Mouse (Mus musculus): ENCODE data around the gene Fastk. TPM values are rescaled to one million over a fixed set of nuclear protein-coding genes. Genes with fewer than 3 reads are reported as not detected.

Gene Fastk
- polyA plus RNA-seq, 1 experiment from 2014 or later: 117 TPM

DNA sequence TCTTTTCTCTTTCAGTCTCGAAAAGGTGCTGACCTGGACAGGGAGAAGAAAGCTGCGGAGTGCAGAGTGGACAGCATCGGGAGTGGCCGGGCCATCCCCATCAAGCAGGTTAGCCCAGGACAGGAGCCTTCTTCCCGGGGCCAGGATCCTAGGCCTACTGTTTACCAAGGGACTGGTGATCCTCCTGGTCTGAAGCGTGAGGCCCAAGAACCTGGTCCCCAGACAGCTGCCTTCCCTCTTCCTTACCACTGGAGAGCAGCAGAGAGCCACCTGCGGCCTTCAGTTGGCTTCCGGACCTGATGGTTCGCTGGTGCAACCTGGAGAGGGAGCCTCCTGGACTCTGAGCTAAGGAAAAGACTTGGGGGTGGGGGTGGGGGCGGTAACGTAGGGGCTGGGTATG, 38.2 kb upstream of the Fastk start:
- ATAC-seq (replicated peaks; ENCODE audit: low FRiP score, low read depth) (peak; percentile 30), DNase-seq (ENCODE audit: low spot score) (peak; percentile 84)
- no peak overlapping the region for H3K4me2 ChIP-seq (ENCODE audit: low read length)
- no peaks in the 10 kb centered on the region for H3K27me3 ChIP-seq (ENCODE audit: insufficient read depth, low read length)
- no peak overlapping the region for H3K9ac ChIP-seq (ENCODE audit: low read depth, low read length)
- H3K27ac ChIP-seq: peak overlapping the region; percentile 67
- H3K4me1 ChIP-seq (replicated peaks; ENCODE audit: insufficient read depth, low read length): peaks cover 8% of the 10 kb centered on the region; the same call in 1 of the 2 replicates
- H3K9me3 ChIP-seq (replicated peaks; ENCODE audit: low read length): no peaks in the 10 kb centered on the region
- 32% methylated on average over 11 of the region's 11 CpGs for WGBS
- TF ChIP-seq CTCF (IDR thresholded peaks at IDR 0.05; ENCODE audit: low read depth): peak; percentile 90
- H3K4me3 ChIP-seq (replicated peaks; ENCODE audit: low read depth, low read length): no peak overlapping the region
- peaks cover 46% of the 10 kb centered on the region for H3K36me3 ChIP-seq (ENCODE audit: insufficient read depth, low read length)

DNA sequence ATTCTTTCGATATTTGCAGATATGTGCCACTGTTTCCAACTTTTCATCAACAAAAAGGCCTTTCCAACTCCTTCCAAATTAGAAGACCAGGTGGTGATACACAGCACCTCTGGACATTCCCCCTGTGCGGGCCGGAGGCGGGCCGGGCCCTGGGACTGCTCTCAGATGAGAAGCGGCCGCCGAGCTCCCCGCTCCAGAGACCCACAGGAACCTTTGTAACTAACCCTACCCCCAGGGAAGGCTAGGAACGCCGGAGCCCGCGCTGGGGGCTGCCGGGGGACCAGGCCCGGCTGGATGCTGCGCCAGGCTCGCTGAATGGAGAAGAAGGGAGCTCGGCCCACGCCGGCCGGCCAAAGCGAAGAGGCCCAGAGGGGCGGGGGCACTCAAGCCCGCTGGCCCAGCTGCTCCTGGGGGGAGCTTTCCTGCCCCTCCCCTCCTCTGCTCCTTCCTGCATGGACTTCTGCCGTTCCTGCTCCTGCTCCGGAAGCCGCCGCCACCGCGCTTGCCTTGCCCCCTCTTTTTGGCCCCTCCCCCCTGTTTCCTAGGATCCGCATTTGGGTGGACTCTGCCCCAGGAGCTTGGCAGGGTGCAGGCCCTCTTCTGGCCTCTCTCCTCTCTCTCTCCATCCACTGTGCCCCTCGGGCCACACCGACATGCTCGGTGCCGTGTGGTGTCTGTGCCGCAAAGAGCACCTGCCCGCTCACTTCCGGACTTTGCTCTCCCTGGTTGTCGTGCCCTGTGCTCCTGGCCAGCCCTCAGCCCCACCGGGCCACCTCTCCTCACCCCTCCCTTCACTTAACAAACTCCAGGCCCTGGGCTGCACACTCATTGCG, 37.4 kb upstream of the Fastk start:
- 50% methylated on average over 41 of the region's 41 CpGs for WGBS
- Histone ChIP-seq H3K9me3 (replicated peaks; ENCODE audit: low read length) (no peaks in the 10 kb centered on the region), H3K36me3 (ENCODE audit: insufficient read depth, low read length) (peaks cover 42% of the 10 kb centered on the region), H3K9ac (ENCODE audit: low read depth, low read length) (no peak overlapping the region), H3K27me3 (ENCODE audit: insufficient read depth, low read length) (no peaks in the 10 kb centered on the region), H3K4me2 (ENCODE audit: low read length) (peak overlapping the region; percentile 36), H3K4me3 (replicated peaks; ENCODE audit: low read depth, low read length) (no peak overlapping the region), H3K4me1 (replicated peaks; ENCODE audit: insufficient read depth, low read length) (peaks cover 8% of the 10 kb centered on the region; the same call in 1 of the 2 replicates), H3K27ac (peak overlapping the region; percentile 70)
- ATAC-seq (replicated peaks; ENCODE audit: low FRiP score, low read depth) (peak; percentile 86), DNase-seq (ENCODE audit: low spot score) (peak; percentile 52)
- TF ChIP-seq CTCF (IDR thresholded peaks at IDR 0.05; ENCODE audit: low read depth): no peak

DNA sequence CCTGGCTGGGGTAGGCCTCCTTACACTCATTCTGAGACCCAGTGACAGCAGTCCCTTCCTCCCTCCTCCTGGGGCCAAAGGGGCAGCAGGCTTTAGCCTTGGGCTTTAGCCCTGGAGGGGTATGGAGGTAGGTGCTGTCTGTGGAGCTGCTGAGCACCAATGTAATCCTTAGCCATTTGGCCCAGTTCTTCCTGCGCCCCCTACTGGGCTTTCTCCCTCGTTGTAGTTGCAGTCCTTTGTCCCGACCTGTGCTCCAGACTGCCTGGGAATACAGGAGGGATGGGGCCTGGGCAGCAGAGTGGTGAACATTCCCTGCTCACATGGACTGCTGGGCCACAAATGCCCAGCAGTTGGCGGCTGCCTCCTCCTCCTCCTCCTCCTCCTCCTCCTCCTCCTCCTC, 36.6 kb upstream of the Fastk start:
- Histone ChIP-seq H3K27ac (no peak overlapping the region), H3K4me1 (replicated peaks; ENCODE audit: insufficient read depth, low read length) (peaks cover 8% of the 10 kb centered on the region; the same call in 1 of the 2 replicates), H3K9ac (ENCODE audit: low read depth, low read length) (no peak overlapping the region), H3K27me3 (ENCODE audit: insufficient read depth, low read length) (no peaks in the 10 kb centered on the region), H3K9me3 (replicated peaks; ENCODE audit: low read length) (no peaks in the 10 kb centered on the region), H3K4me2 (ENCODE audit: low read length) (no peak overlapping the region), H3K36me3 (ENCODE audit: insufficient read depth, low read length) (peaks cover 47% of the 10 kb centered on the region), H3K4me3 (replicated peaks; ENCODE audit: low read depth, low read length) (no peak overlapping the region)
- ATAC-seq (replicated peaks; ENCODE audit: low FRiP score, low read depth) (peak; percentile 38), DNase-seq (ENCODE audit: low spot score) (peak; percentile 84)
- peak; percentile 76 for TF ChIP-seq CTCF (IDR thresholded peaks at IDR 0.05; ENCODE audit: low read depth)
- 5% methylated on average over 4 of the region's 4 CpGs for WGBS

DNA sequence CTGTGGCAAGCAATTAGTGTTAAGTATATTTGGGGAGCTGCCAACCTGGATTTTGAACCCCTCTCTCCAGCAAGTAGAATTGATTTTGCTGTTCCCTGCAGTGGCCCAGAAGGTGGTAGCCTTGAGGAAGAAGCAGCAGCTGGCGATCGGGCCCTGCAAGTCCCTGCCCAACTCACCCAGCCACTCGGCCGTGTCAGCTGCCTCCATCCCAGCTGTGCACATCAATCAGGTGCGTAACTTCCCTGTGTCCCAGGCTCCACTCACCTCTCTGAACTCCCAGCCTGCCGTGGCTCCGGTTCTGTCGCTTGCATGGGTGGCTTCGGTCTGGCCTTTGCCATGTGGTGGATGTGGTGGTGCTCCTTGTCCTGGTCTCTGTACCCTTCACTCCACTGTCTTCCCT, 32.8 kb upstream of the Fastk start:
- H3K4me2 ChIP-seq (ENCODE audit: low read length): no peak overlapping the region
- no peak for DNase-seq (ENCODE audit: low spot score)
- 0 out of 2 replicates have a peak, but pooled peaks cover 5% of the 10 kb centered on the region for H3K27me3 ChIP-seq (ENCODE audit: insufficient read depth, low read length)
- H3K9ac ChIP-seq (ENCODE audit: low read depth, low read length): no peak overlapping the region
- no peak for ATAC-seq (replicated peaks; ENCODE audit: low FRiP score, low read depth)
- TF ChIP-seq CTCF (IDR thresholded peaks at IDR 0.05; ENCODE audit: low read depth): no peak
- WGBS: 69% methylated on average over 9 of the region's 9 CpGs
- no peak overlapping the region for H3K4me3 ChIP-seq (replicated peaks; ENCODE audit: low read depth, low read length)
- no peak overlapping the region for H3K27ac ChIP-seq
- peaks cover 22% of the 10 kb centered on the region; the same call in 1 of the 2 replicates for H3K4me1 ChIP-seq (replicated peaks; ENCODE audit: insufficient read depth, low read length)
- peaks cover 41% of the 10 kb centered on the region for H3K36me3 ChIP-seq (ENCODE audit: insufficient read depth, low read length)
- no peaks in the 10 kb centered on the region for H3K9me3 ChIP-seq (replicated peaks; ENCODE audit: low read length)

DNA sequence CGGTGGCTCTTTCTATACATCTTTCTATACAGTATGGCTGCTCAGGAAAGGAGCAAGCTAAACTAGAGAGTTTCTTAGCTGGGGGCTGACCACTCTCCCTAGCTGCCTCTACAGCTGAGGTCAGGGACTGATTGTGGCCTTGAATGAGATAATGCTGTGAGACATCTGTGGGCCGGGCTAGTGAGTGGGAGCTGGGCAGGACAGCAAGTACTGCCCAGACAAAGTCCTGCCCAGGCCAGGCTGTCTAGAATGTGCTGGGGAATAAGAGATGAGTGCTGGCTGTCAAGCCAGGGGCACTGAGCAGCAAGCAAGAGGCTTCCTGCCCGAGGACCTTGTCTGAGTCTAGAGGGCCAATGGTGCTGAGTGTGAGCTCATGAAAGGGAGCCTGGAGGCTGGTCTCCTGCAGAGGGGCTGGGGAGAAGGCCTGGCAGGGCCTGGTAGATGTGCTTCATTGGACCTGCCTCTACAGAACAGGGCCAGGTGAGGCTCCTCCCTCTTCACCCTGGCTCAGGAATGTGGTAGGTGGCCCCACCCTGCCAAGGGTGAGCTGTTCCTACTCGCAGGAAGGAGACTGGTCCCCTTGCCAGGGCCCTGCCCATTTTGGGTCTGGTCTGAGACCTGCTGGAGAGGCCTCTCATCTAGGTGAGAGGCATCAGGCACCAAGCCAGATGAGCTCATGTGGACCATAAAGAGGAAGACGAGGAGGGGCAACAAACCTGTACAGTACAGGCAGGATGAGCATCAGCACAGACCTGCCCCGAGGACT, 30.6 kb upstream of the Fastk start:
- Histone ChIP-seq H3K4me1 (replicated peaks; ENCODE audit: insufficient read depth, low read length) (peaks cover 22% of the 10 kb centered on the region; the same call in 1 of the 2 replicates), H3K9ac (ENCODE audit: low read depth, low read length) (no peak overlapping the region), H3K36me3 (ENCODE audit: insufficient read depth, low read length) (peaks cover 33% of the 10 kb centered on the region), H3K9me3 (replicated peaks; ENCODE audit: low read length) (no peaks in the 10 kb centered on the region), H3K27ac (no peak overlapping the region), H3K27me3 (ENCODE audit: insufficient read depth, low read length) (0 out of 2 replicates have a peak, but pooled peaks cover 5% of the 10 kb centered on the region), H3K4me2 (ENCODE audit: low read length) (peak overlapping the region; percentile 90; the same call in 1 of the 2 replicates), H3K4me3 (replicated peaks; ENCODE audit: low read depth, low read length) (no peak overlapping the region)
- DNase-seq (ENCODE audit: low spot score) (no peak), ATAC-seq (replicated peaks; ENCODE audit: low FRiP score, low read depth) (peak; percentile 44)
- WGBS: 77% methylated on average over 6 of the region's 6 CpGs
- TF ChIP-seq CTCF (IDR thresholded peaks at IDR 0.05; ENCODE audit: low read depth): no peak

DNA sequence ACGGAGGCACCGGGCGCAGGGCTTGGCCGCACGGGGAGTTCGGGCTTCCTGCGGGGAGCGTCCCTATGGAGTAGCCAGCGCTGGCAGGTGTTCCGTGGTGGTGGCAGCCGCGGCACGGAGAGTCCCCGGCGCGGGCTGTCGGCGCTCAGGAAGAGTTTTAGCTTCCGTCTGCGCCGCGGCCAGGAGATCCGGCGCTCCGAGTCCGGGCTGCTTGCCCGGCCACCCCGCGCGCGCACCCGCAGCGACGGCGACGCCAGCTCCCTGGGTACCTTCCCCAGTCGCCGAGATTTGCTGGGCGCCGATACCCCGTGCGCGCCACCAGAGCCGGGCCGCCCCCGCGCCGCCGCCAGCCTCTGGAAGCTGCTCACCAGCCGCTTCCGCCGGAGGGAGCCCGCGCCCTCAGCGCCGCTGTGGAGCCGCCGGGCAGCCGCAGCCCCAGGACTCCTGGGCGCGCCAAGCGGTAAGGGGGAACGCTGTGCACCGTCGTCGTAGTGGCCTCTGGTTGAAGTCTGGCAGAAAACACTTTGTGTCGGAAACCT, 29.7 kb upstream of the Fastk start:
- peak overlapping the region; percentile 58 for H3K9ac ChIP-seq (ENCODE audit: low read depth, low read length)
- H3K4me1 ChIP-seq (replicated peaks; ENCODE audit: insufficient read depth, low read length): peaks cover 22% of the 10 kb centered on the region; the same call in 1 of the 2 replicates
- peak overlapping the region; percentile 45 for H3K4me3 ChIP-seq (replicated peaks; ENCODE audit: low read depth, low read length)
- 0 out of 2 replicates have a peak, but pooled peaks have one; percentile 23 for ATAC-seq (replicated peaks; ENCODE audit: low FRiP score, low read depth)
- H3K36me3 ChIP-seq (ENCODE audit: insufficient read depth, low read length): peaks cover 24% of the 10 kb centered on the region; the same call in 1 of the 2 replicates
- H3K27me3 ChIP-seq (ENCODE audit: insufficient read depth, low read length): 0 out of 2 replicates have a peak, but pooled peaks cover 5% of the 10 kb centered on the region
- DNase-seq (ENCODE audit: low spot score): peak; percentile 59
- H3K4me2 ChIP-seq (ENCODE audit: low read length): peak overlapping the region; percentile 90
- TF ChIP-seq CTCF (IDR thresholded peaks at IDR 0.05; ENCODE audit: low read depth): peak; percentile 33; the same call in 1 of the 2 replicates
- H3K27ac ChIP-seq: no peak overlapping the region
- WGBS: 4% methylated on average over 67 of the region's 67 CpGs
- H3K9me3 ChIP-seq (replicated peaks; ENCODE audit: low read length): no peaks in the 10 kb centered on the region
